Mouse (Mus musculus) bone marrow macrophage, adult 2 months (primary cell): ENCODE data around the gene Casp3.

Experiments used
- CTCF ChIP-seq: IDR thresholded peaks from 2 replicates; pipeline ENCODE4 v1.5.1; 2012; ENCODE audit warnings: low read depth, mild to moderate bottlenecking, low read length, moderate library complexity
- POLR2A ChIP-seq: IDR thresholded peaks from 2 replicates; pipeline ENCODE4 v1.6.1; 2012; ENCODE audit warnings: mild to moderate bottlenecking, low read depth, low read length, borderline replicate concordance

DNA sequence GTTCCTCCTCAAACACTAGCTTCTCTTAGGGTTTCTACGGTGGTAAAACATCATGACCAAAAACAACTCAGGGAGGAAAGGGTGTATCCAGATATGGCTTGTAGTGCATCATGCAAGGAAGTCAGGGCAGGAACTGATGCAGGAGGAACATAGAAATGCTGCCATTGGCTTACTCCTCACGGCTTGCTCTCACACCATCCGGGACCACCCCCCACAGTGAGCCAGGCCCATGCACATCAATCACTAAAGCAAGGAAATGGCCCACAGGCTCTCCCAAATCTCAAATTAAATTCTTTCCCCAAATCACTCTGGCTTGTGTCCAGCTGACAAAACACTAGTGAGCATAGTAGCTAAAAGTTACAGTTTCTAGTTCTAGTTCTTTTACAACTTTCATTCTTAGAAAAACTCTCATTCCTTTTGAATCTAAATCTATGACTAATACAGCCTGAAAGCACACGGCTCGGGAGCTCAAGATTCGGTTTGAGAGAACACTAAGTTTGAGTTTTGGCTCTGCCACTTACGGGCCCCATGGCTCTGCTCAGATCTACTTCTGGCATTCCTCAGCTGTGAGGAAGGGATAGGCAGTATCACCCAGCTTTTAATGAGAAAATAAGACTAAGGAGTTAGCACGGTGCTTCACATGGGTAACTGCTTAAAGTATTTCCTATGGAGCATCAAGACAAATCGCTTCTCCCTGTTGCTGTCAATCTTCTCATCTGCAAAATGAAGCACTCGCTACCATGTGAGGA lies 16.0 kb upstream of the Casp3 start:
- TF ChIP-seq CTCF (no peak), POLR2A (no peak)
